Mouse (Mus musculus): ENCODE data around the gene Pcnx2.

GRCm38 (mm10) chr8:125843122-125843836 lies 54.8 kb downstream of the Pcnx2 start:
- TF ChIP-seq CTCF (IDR thresholded peaks at IDR 0.05; ENCODE audit: extremely low read depth, insufficient read depth, low read length) = no peak
- TF ChIP-seq POLR2A (IDR thresholded peaks at IDR 0.05; ENCODE audit: extremely low read depth, insufficient read depth, low read length) = no peak
